Mouse (Mus musculus): ENCODE results near the gene Cdh13.

DNA sequence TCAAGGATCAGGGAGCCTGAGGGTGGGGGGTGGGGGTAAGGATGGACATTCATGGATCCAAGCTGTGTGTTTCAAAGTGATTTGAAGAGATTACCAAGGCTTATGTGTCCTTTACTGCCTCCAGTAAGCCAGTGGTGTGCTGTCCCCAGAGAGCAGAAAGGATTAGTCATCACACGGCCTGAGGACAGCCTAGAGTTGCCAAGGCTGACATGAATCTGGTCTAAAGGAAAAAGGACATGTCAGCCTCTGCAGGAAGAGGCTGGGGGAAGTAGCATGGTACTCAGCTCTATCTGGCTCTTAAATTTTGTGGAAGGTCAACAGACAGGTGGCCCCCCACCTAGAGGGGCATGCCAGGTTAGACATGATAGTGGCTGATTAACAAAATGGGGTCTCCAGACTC is 44.3 kb upstream of the Cdh13 start:
- TF ChIP-seq POLR2A (IDR thresholded peaks at IDR 0.05; ENCODE audit: borderline replicate concordance, control insufficient read depth, low read depth, low read length), result no peak
- TF ChIP-seq CTCF (IDR thresholded peaks at IDR 0.05; ENCODE audit: control insufficient read depth, insufficient read depth, low read length), result no peak

Measured in bone marrow, adult 2 months (tissue).